Mouse (Mus musculus) myocyte (in vitro differentiated cells): Measurements from ENCODE around the gene Polr2b.

Experiments
- CEBPB ChIP-seq: IDR thresholded peaks from 2 replicates; pipeline ENCODE4 v1.6.1; 2011; ENCODE audit warnings: mild to moderate bottlenecking, moderate library complexity; ENCODE audit not compliant: poor library complexity, insufficient read depth, severe bottlenecking
- E2F4 ChIP-seq: IDR thresholded peaks from one replicate; pipeline ENCODE4 v1.6.1; 2011; ENCODE audit warnings: mild to moderate bottlenecking, control low read depth, moderate library complexity; ENCODE audit not compliant: insufficient read depth
- MAX ChIP-seq: IDR thresholded peaks from one replicate; pipeline ENCODE4 v1.6.1; 2011; ENCODE audit warnings: low read depth, mild to moderate bottlenecking, control low read depth
- MYOD1 ChIP-seq, 3 experiments: IDR thresholded peaks; one replicate each; pipeline ENCODE4 v1.6.1; 2011; ENCODE audit warnings: control low read depth in 2 of 3, low read depth in 2 of 3, mild to moderate bottlenecking in 2 of 3, moderate library complexity in 1 of 3; ENCODE audit not compliant: insufficient read length in 2 of 3, control insufficient read depth in 1 of 3
- MYOG ChIP-seq, 3 experiments: IDR thresholded peaks; one replicate each; pipeline ENCODE4 v1.6.1; 2011; ENCODE audit warnings: control low read depth in 2 of 3, low read depth in 2 of 3, mild to moderate bottlenecking in 2 of 3; ENCODE audit not compliant: insufficient read length in 2 of 3, control insufficient read depth in 1 of 3, insufficient read depth in 1 of 3
- POLR2A ChIP-seq: IDR thresholded peaks from one replicate; pipeline ENCODE4 v1.6.1; 2011; ENCODE audit warnings: low read depth, mild to moderate bottlenecking, control low read depth, moderate library complexity; ENCODE audit not compliant: insufficient read length
- POLR2AphosphoS2 ChIP-seq: IDR thresholded peaks from one replicate; pipeline ENCODE4 v1.6.1; 2011; ENCODE audit warnings: low read depth, control low read depth; ENCODE audit not compliant: insufficient read length
- REST ChIP-seq: IDR thresholded peaks from one replicate; pipeline ENCODE4 v1.6.1; 2011; ENCODE audit warnings: mild to moderate bottlenecking, control low read depth, moderate library complexity; ENCODE audit not compliant: insufficient read depth, insufficient read length
- SRF ChIP-seq: IDR thresholded peaks from one replicate; pipeline ENCODE4 v1.6.1; 2011; ENCODE audit warnings: low read depth; ENCODE audit not compliant: control insufficient read depth, insufficient read length
- TCF12 ChIP-seq: IDR thresholded peaks from one replicate; pipeline ENCODE4 v1.6.1; 2011; ENCODE audit warnings: mild to moderate bottlenecking, control low read depth; ENCODE audit not compliant: poor library complexity, insufficient read depth, severe bottlenecking
- TCF3 ChIP-seq: IDR thresholded peaks from one replicate; pipeline ENCODE4 v1.6.1; 2011; ENCODE audit warnings: low read depth, control low read depth; ENCODE audit not compliant: insufficient read length
- USF1 ChIP-seq: IDR thresholded peaks from one replicate; pipeline ENCODE4 v1.6.1; 2011; ENCODE audit warnings: low read depth, mild to moderate bottlenecking, control low read depth, moderate library complexity

GRCm38 (mm10) chr5:77290606-77291005, 19.3 kb upstream of the Polr2b start:
- TF ChIP-seq MYOG (IDR thresholded peaks at IDR 0.05; ENCODE audit: control insufficient read depth in 1 of 3, insufficient read depth in 1 of 3, insufficient read length in 2 of 3, low read depth in 2 of 3) (no peak), POLR2A (no peak), USF1 (no peak), E2F4 (no peak), TCF3 (no peak), TCF12 (no peak), CEBPB (no peak), MYOD1 (IDR thresholded peaks at IDR 0.05; ENCODE audit: control insufficient read depth in 1 of 3, insufficient read length in 2 of 3, low read depth in 2 of 3) (no peak), POLR2AphosphoS2 (no peak), REST (no peak), MAX (no peak), SRF (no peak)
